Mouse (Mus musculus): Measurements from ENCODE around the gene Qrich2. TPM values are rescaled to one million over a fixed set of nuclear protein-coding genes. Genes with fewer than 3 reads are reported as not detected.

The Qrich2 gene
- polyA plus RNA-seq, 1 experiment from 2014 or later, result 0.08 TPM

- H3K36me3 ChIP-seq (ENCODE audit: control insufficient read depth, insufficient read depth, low read length), result no peaks in the 10 kb centered on the region; the same call in 1 of the 2 replicates
- H3K4me2 ChIP-seq (replicated peaks; ENCODE audit: low read depth), result no peak overlapping the region
- TF ChIP-seq EP300 (optimal IDR thresholded peaks at IDR 0.05) (no peak), CTCF (IDR thresholded peaks at IDR 0.05; ENCODE audit: low read depth) (no peak)
- no peak overlapping the region for H3K4me3 ChIP-seq (ENCODE audit: low read depth, low read length)
- no peaks in the 10 kb centered on the region for H3K9me3 ChIP-seq (ENCODE audit: control insufficient read depth, low read length)
- DNase-seq (ENCODE audit: low spot score) (no peak), ATAC-seq (ENCODE audit: low FRiP score, low TSS enrichment) (peak; percentile 29; the same call in 1 of the 2 replicates)
- no peak overlapping the region for H3K9ac ChIP-seq (ENCODE audit: low read length)
- no peaks in the 10 kb centered on the region for H3K27me3 ChIP-seq (ENCODE audit: control insufficient read depth, insufficient read depth, low read length)
- WGBS, result 93% methylated on average over 3 of the region's 3 CpGs
- H3K27ac ChIP-seq (replicated peaks), result no peak overlapping the region
- no peaks in the 10 kb centered on the region for H3K4me1 ChIP-seq (replicated peaks; ENCODE audit: control insufficient read depth, insufficient read depth)
These were observed 69.1 kb downstream of the Qrich2 start for GRCm38 (mm10) chr11:116396934-116397330.

GRCm38 (mm10) chr11:116396276-116396933 is 69.6 kb downstream of the Qrich2 start:
- Histone ChIP-seq H3K4me2 (replicated peaks; ENCODE audit: low read depth) (no peak overlapping the region), H3K27ac (replicated peaks) (no peak overlapping the region), H3K4me1 (replicated peaks; ENCODE audit: control insufficient read depth, insufficient read depth) (no peaks in the 10 kb centered on the region), H3K9ac (ENCODE audit: low read length) (no peak overlapping the region), H3K9me3 (ENCODE audit: control insufficient read depth, low read length) (no peaks in the 10 kb centered on the region), H3K36me3 (ENCODE audit: control insufficient read depth, insufficient read depth, low read length) (no peaks in the 10 kb centered on the region; the same call in 1 of the 2 replicates), H3K27me3 (ENCODE audit: control insufficient read depth, insufficient read depth, low read length) (no peaks in the 10 kb centered on the region), H3K4me3 (ENCODE audit: low read depth, low read length) (no peak overlapping the region)
- ATAC-seq (ENCODE audit: low FRiP score, low TSS enrichment) (0 out of 2 replicates have a peak, but pooled peaks have one; percentile 15), DNase-seq (ENCODE audit: low spot score) (no peak)
- 84% methylated on average over 11 of the region's 11 CpGs for WGBS
- TF ChIP-seq EP300 (optimal IDR thresholded peaks at IDR 0.05), result no peak
- no peak for TF ChIP-seq CTCF (IDR thresholded peaks at IDR 0.05; ENCODE audit: low read depth)

GRCm38 (mm10) chr11:116394769-116395168 is 71.3 kb downstream of the Qrich2 start:
- no peak overlapping the region for H3K9ac ChIP-seq (ENCODE audit: low read length)
- no peaks in the 10 kb centered on the region; the same call in 1 of the 2 replicates for H3K36me3 ChIP-seq (ENCODE audit: control insufficient read depth, insufficient read depth, low read length)
- no peaks in the 10 kb centered on the region for H3K9me3 ChIP-seq (ENCODE audit: control insufficient read depth, low read length)
- no peak overlapping the region for H3K27ac ChIP-seq (replicated peaks)
- DNase-seq (ENCODE audit: low spot score) (no peak), ATAC-seq (ENCODE audit: low FRiP score, low TSS enrichment) (peak; percentile 53; the same call in 1 of the 2 replicates)
- no peaks in the 10 kb centered on the region for H3K27me3 ChIP-seq (ENCODE audit: control insufficient read depth, insufficient read depth, low read length)
- WGBS, result 70% methylated on average over 4 of the region's 4 CpGs
- no peak overlapping the region for H3K4me2 ChIP-seq (replicated peaks; ENCODE audit: low read depth)
- H3K4me3 ChIP-seq (ENCODE audit: low read depth, low read length), result no peak overlapping the region
- H3K4me1 ChIP-seq (replicated peaks; ENCODE audit: control insufficient read depth, insufficient read depth), result no peaks in the 10 kb centered on the region
- TF ChIP-seq EP300 (optimal IDR thresholded peaks at IDR 0.05) (no peak), CTCF (IDR thresholded peaks at IDR 0.05; ENCODE audit: low read depth) (no peak)

Other genes starting within 250 kb of the Qrich2 start
- 26.5 and 30.1 TPM in 2 replicates for gene Evpl, start 228.2 kb downstream of the Qrich2 start, polyA plus RNA-seq (2015; fragmentation: Nextera tagmentation; extraction: Ambion mirVana)
- 52.6 and 53.0 TPM in 2 replicates for gene Srp68, start 192.0 kb downstream of the Qrich2 start, polyA plus RNA-seq (2015; fragmentation: Nextera tagmentation; extraction: Ambion mirVana)
- gene Galr2, start 185.3 kb downstream of the Qrich2 start, polyA plus RNA-seq (2015; fragmentation: Nextera tagmentation; extraction: Ambion mirVana), result 0.68 and 0.76 TPM in 2 replicates
- 42.3 and 43.9 TPM in 2 replicates for gene Exoc7, start 159.0 kb downstream of the Qrich2 start, polyA plus RNA-seq (2015; fragmentation: Nextera tagmentation; extraction: Ambion mirVana)
- 0.19 and 0.40 TPM in 2 replicates for gene Foxj1, start 130.8 kb downstream of the Qrich2 start, polyA plus RNA-seq (2015; fragmentation: Nextera tagmentation; extraction: Ambion mirVana)
- gene Rnf157, start 53.2 kb downstream of the Qrich2 start, polyA plus RNA-seq (2015; fragmentation: Nextera tagmentation; extraction: Ambion mirVana), result 2.8 and 3.0 TPM in 2 replicates
- 35.4 and 35.7 TPM in 2 replicates for gene Ubald2, start 32.1 kb downstream of the Qrich2 start, polyA plus RNA-seq (2015; fragmentation: Nextera tagmentation; extraction: Ambion mirVana)
- 94.0 and 97.1 TPM in 2 replicates for gene Prpsap1, start 28.0 kb upstream of the Qrich2 start, polyA plus RNA-seq (2015; fragmentation: Nextera tagmentation; extraction: Ambion mirVana)
- gene Sphk1, start 64.7 kb upstream of the Qrich2 start, polyA plus RNA-seq (2015; fragmentation: Nextera tagmentation; extraction: Ambion mirVana), result 7.9 and 10.0 TPM in 2 replicates
- 4.7 and 5.3 TPM in 2 replicates for gene Ube2o, start 115.2 kb upstream of the Qrich2 start, polyA plus RNA-seq (2015; fragmentation: Nextera tagmentation; extraction: Ambion mirVana)
- 0.10 TPM in 1 of 2 replicates, not detected in the other for gene Aanat, start 120.2 kb upstream of the Qrich2 start, polyA plus RNA-seq (2015; fragmentation: Nextera tagmentation; extraction: Ambion mirVana)
- gene Rhbdf2, start 160.8 kb upstream of the Qrich2 start, polyA plus RNA-seq (2015; fragmentation: Nextera tagmentation; extraction: Ambion mirVana), result 5.7 and 6.1 TPM in 2 replicates
- 2.6 and 2.7 TPM in 2 replicates for gene Prcd, start 187.3 kb upstream of the Qrich2 start, polyA plus RNA-seq (2015; fragmentation: Nextera tagmentation; extraction: Ambion mirVana)
- 22.1 and 22.2 TPM in 2 replicates for gene Cygb, start 188.1 kb upstream of the Qrich2 start, polyA plus RNA-seq (2015; fragmentation: Nextera tagmentation; extraction: Ambion mirVana)

Measured in stomach, postnatal 0 days (tissue).